In genomic region chr4:114997051-114997450, GRCm38 (mm10) we compare ENCODE assay signal across 9 mouse cellular contexts. TPM values are rescaled to one million over a fixed set of nuclear protein-coding genes. Genes with fewer than 3 reads are reported as not detected.
DNase-seq lines count a peak whose midpoint lies in the region; ATAC-seq and TF ChIP-seq lines count a peak whose summit lies in the region.
"Had no signal": no experiment of that assay in that cellular context is flagged by ENCODE, and none has a peak within 500 bp of the region (broad histone marks: within the 10 kb centered on the region; RNA-seq: fewer than 3 reads in every experiment).

No protein-coding gene starts in this region.

- no peaks in the 10 kb centered on the region for H3K9me3 ChIP-seq in lung, embryonic 14.5 days (ENCODE audit: low read depth, low read length)
- H3K9me3 ChIP-seq: midbrain, embryonic 12.5 days had no signal

- TF ChIP-seq CTCF in lung, embryonic 14.5 days (IDR thresholded peaks at IDR 0.05; ENCODE audit: low read depth), result peak; percentile 45
- TF ChIP-seq CTCF in lung, adult 2 months (IDR thresholded peaks at IDR 0.05; ENCODE audit: insufficient read depth, low read length), result no peak

- H3K9ac ChIP-seq in lung, embryonic 14.5 days, result no peak overlapping the region
- H3K9ac ChIP-seq: midbrain, embryonic 12.5 days had no signal

- no peaks in the 10 kb centered on the region for H3K36me3 ChIP-seq in lung, embryonic 14.5 days (ENCODE audit: insufficient read depth)
- H3K36me3 ChIP-seq: midbrain, embryonic 12.5 days had no signal

- H3K27ac ChIP-seq in lung, embryonic 14.5 days (ENCODE audit: low read depth), result no peak overlapping the region
- H3K27ac ChIP-seq: midbrain, embryonic 12.5 days had no signal

- no peak overlapping the region for H3K4me2 ChIP-seq in lung, embryonic 14.5 days
- H3K4me2 ChIP-seq: midbrain, embryonic 12.5 days had no signal

- H3K27me3 ChIP-seq in lung, embryonic 14.5 days (ENCODE audit: insufficient read depth, low read length), result no peaks in the 10 kb centered on the region

- WGBS in lung, embryonic 14.5 days, result 43% methylated on average over 3 of the region's 3 CpGs
- WGBS in lung, adult 2 months, result 47% methylated on average over 3 of the region's 3 CpGs

- peak; percentile 13 for DNase-seq in gastrocnemius, adult 18-20 months (ENCODE audit: low spot score)
- no peak for DNase-seq in gastrocnemius, postnatal 14 days
- peak; percentile 57 for DNase-seq in lung, embryonic 14.5 days
- no peak for DNase-seq in lung, adult 2 months
- DNase-seq in R1 (ENCODE audit: low read depth, low spot score), result peak; percentile 64
- peak; percentile 85 for DNase-seq in induced T-regulatory cell, adult 2 months (ENCODE audit: low read depth)
- peak; percentile 37 for DNase-seq in spleen, adult 12 weeks (ENCODE audit: low spot score)
- no peak for DNase-seq in frontal cortex, postnatal 25 days (ENCODE audit: low spot score in 2 of 2)

- H3K4me3 ChIP-seq in lung, embryonic 14.5 days (ENCODE audit: low read depth, low read length), result no peak overlapping the region
- H3K4me3 ChIP-seq in lung, adult 2 months (replicated peaks; ENCODE audit: extremely low read depth, low read depth, low read length), result no peak overlapping the region
- H3K4me3 ChIP-seq: midbrain, embryonic 12.5 days had no signal

- no peaks in the 10 kb centered on the region for H3K4me1 ChIP-seq in lung, embryonic 14.5 days (ENCODE audit: insufficient read depth)
- H3K4me1 ChIP-seq in lung, adult 2 months (ENCODE audit: control insufficient read depth, insufficient read depth, low read length), result peaks cover 2% of the 10 kb centered on the region; the same call in 1 of the 2 replicates

- no peak for TF ChIP-seq POLR2A in lung, adult 2 months (IDR thresholded peaks at IDR 0.05; ENCODE audit: borderline replicate concordance, extremely low read depth, low read depth, low read length)

- intact Hi-C loops in gastrocnemius, postnatal 14 days (cut with DNase I; ENCODE audit: low total_unique reads), result no loop called here

- ATAC-seq in lung, embryonic 14.5 days (ENCODE audit: insufficient read depth), result no peak

RNA-seq across cellular contexts. Expression of gene Stil, which starts 2.9 kb away (rescaled TPM):
- not detected for total RNA-seq in gastrocnemius, adult 18-20 months (2021)
- under 1 TPM; 0.84 to 0.86 TPM for total RNA-seq in gastrocnemius, postnatal 14 days (2021)
- polyA plus RNA-seq in lung, embryonic 14.5 days (2014; fragmentation: Nextera tagmentation; extraction: Ambion mirVana), result 23.3 and 26.0 TPM in 2 replicates
- 0.26 and 0.28 TPM in 2 replicates for polyA plus RNA-seq in lung, adult 2 months (2012; rRNA removed)

RNA-seq across cellular contexts. Expression of gene Cmpk1, which starts 10.0 kb away (rescaled TPM):
- total RNA-seq in gastrocnemius, adult 18-20 months (2021), result 10 to 100 TPM; 16.9 to 17.1 TPM
- 10 to 100 TPM; 24.5 to 26.9 TPM for total RNA-seq in gastrocnemius, postnatal 14 days (2021)
- 99.8 and 112 TPM in 2 replicates for polyA plus RNA-seq in lung, embryonic 14.5 days (2014; fragmentation: Nextera tagmentation; extraction: Ambion mirVana)
- polyA plus RNA-seq in lung, adult 2 months (2012; rRNA removed), result 11.1 and 12.2 TPM in 2 replicates

RNA-seq across cellular contexts. Expression of gene Tal1, which starts 59.2 kb away (rescaled TPM):
- total RNA-seq in gastrocnemius, adult 18-20 months (2021), result 1 to 10 TPM in 1 of 2 experiments, under 1 TPM in 1; 0.93 to 1.0 TPM
- 1 to 10 TPM; 1.9 to 2.5 TPM for total RNA-seq in gastrocnemius, postnatal 14 days (2021)
- 3.3 and 3.4 TPM in 2 replicates for polyA plus RNA-seq in lung, embryonic 14.5 days (2014; fragmentation: Nextera tagmentation; extraction: Ambion mirVana)
- polyA plus RNA-seq in lung, adult 2 months (2012; rRNA removed), result 11.1 and 20.9 TPM in 2 replicates

Comparison
In these comparisons a context has a peak if more than half of its experiments do, and no peak if none do; other contexts are left out.
1. DNase-seq: peak in gastrocnemius, adult 18-20 months (single experiment), lung, embryonic 14.5 days (single experiment), R1 (single experiment), induced T-regulatory cell, adult 2 months (single experiment) and spleen, adult 12 weeks (single experiment); none in gastrocnemius, postnatal 14 days (single experiment), lung, adult 2 months (single experiment) and frontal cortex, postnatal 25 days (0 of 2).